Mouse (Mus musculus): ENCODE results near the gene Szt2. TPM values are rescaled to one million over a fixed set of nuclear protein-coding genes. Genes with fewer than 3 reads are reported as not detected.
A peak's percentile ranks its signal among the peaks of the same experiment; 100 is the strongest.

The Szt2 gene
- polyA plus RNA-seq, 2 experiments, result 11.7 to 37.2 TPM

- peak; percentile 88 for ATAC-seq (ENCODE audit: low FRiP score, low read depth)
- no peak overlapping the region for H3K9ac ChIP-seq (ENCODE audit: low read depth, low read length, severe bottlenecking)
- 10% methylated on average over 7 of the region's 7 CpGs for WGBS
- no peaks in the 10 kb centered on the region for H3K9me3 ChIP-seq (ENCODE audit: control insufficient read depth, low read length)
- H3K36me3 ChIP-seq (ENCODE audit: control insufficient read depth, insufficient read depth, low read length), result no peaks in the 10 kb centered on the region
- peaks cover 8% of the 10 kb centered on the region for H3K4me1 ChIP-seq (ENCODE audit: control insufficient read depth, insufficient read depth, low read length)
- H3K27ac ChIP-seq (replicated peaks; ENCODE audit: low read depth, low read length), result peak overlapping the region; percentile 48; the same call in 1 of the 2 replicates
- no peak for TF ChIP-seq POLR2A (IDR thresholded peaks at IDR 0.05; ENCODE audit: borderline replicate concordance, extremely low read depth, insufficient read depth, insufficient read length)
- no peak overlapping the region for H3K4me2 ChIP-seq (replicated peaks; ENCODE audit: low read depth, low read length, severe bottlenecking)
- H3K4me3 ChIP-seq (replicated peaks; ENCODE audit: low read length), result no peak overlapping the region
- no peaks in the 10 kb centered on the region for H3K27me3 ChIP-seq (ENCODE audit: control insufficient read depth, insufficient read depth, low read length)
- peak; percentile 66 for DNase-seq (ENCODE audit: low spot score)
These were observed 82.6 kb downstream of the Szt2 start for GRCm38 (mm10) chr4:118326476-118326875.

- Histone ChIP-seq H3K27ac (replicated peaks; ENCODE audit: low read depth, low read length) (no peak overlapping the region), H3K4me2 (replicated peaks; ENCODE audit: low read depth, low read length, severe bottlenecking) (no peak overlapping the region), H3K9me3 (ENCODE audit: control insufficient read depth, low read length) (no peaks in the 10 kb centered on the region), H3K9ac (ENCODE audit: low read depth, low read length, severe bottlenecking) (no peak overlapping the region), H3K27me3 (ENCODE audit: control insufficient read depth, insufficient read depth, low read length) (no peaks in the 10 kb centered on the region), H3K4me3 (replicated peaks; ENCODE audit: low read length) (no peak overlapping the region), H3K36me3 (ENCODE audit: control insufficient read depth, insufficient read depth, low read length) (no peaks in the 10 kb centered on the region), H3K4me1 (ENCODE audit: control insufficient read depth, insufficient read depth, low read length) (peaks cover 14% of the 10 kb centered on the region)
- ATAC-seq (ENCODE audit: low FRiP score, low read depth) (no peak), DNase-seq (ENCODE audit: low spot score) (no peak)
- 43% methylated on average over 2 of the region's 2 CpGs for WGBS
- TF ChIP-seq POLR2A (IDR thresholded peaks at IDR 0.05; ENCODE audit: borderline replicate concordance, extremely low read depth, insufficient read depth, insufficient read length), result no peak
These were observed 88.4 kb downstream of the Szt2 start for GRCm38 (mm10) chr4:118320636-118321035.

DNA sequence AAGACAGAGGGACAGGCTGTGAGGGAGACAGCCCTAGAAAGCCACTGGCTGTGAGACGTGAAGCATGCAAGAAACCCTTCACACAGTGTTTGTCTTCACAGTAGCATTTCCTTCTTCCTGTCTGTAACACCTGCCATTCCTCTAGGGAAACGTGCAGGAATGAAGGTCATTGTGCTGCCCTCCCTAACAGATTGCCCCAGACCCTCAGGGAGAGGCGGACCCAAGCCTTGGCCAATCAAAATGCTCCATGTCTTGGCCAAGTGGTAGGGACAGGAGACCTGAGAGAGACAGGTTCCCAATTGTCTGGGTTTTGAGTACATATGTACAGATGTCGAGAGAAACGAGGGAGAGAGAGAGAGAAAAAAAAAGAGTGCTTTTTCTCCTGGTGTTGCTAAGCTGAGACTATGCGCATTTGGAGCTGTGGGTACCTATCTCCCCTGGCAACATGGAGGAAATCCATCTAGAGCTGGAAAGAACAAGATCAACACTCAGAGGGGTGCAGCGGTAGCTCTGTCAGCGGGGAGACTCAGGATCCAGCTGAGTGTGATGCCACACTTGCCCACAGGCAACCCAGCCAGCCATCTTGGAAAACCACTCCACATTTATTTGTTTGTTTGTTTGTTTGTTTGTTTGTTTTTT is 89.2 kb downstream of the Szt2 start:
- ATAC-seq (ENCODE audit: low FRiP score, low read depth) (peak; percentile 56; the same call in 1 of the 2 replicates), DNase-seq (ENCODE audit: low spot score) (no peak)
- WGBS, result 40% methylated on average over 8 of the region's 8 CpGs
- Histone ChIP-seq H3K27ac (replicated peaks; ENCODE audit: low read depth, low read length) (no peak overlapping the region), H3K36me3 (ENCODE audit: control insufficient read depth, insufficient read depth, low read length) (no peaks in the 10 kb centered on the region), H3K9ac (ENCODE audit: low read depth, low read length, severe bottlenecking) (no peak overlapping the region), H3K4me3 (replicated peaks; ENCODE audit: low read length) (no peak overlapping the region), H3K9me3 (ENCODE audit: control insufficient read depth, low read length) (no peaks in the 10 kb centered on the region), H3K4me1 (ENCODE audit: control insufficient read depth, insufficient read depth, low read length) (peaks cover 22% of the 10 kb centered on the region), H3K27me3 (ENCODE audit: control insufficient read depth, insufficient read depth, low read length) (no peaks in the 10 kb centered on the region), H3K4me2 (replicated peaks; ENCODE audit: low read depth, low read length, severe bottlenecking) (no peak overlapping the region)
- TF ChIP-seq POLR2A (IDR thresholded peaks at IDR 0.05; ENCODE audit: borderline replicate concordance, extremely low read depth, insufficient read depth, insufficient read length), result no peak

GRCm38 (mm10) chr4:118316662-118317061 is 92.4 kb downstream of the Szt2 start:
- Histone ChIP-seq H3K9me3 (ENCODE audit: control insufficient read depth, low read length) (no peaks in the 10 kb centered on the region), H3K27me3 (ENCODE audit: control insufficient read depth, insufficient read depth, low read length) (no peaks in the 10 kb centered on the region), H3K36me3 (ENCODE audit: control insufficient read depth, insufficient read depth, low read length) (no peaks in the 10 kb centered on the region), H3K4me2 (replicated peaks; ENCODE audit: low read depth, low read length, severe bottlenecking) (no peak overlapping the region), H3K4me1 (ENCODE audit: control insufficient read depth, insufficient read depth, low read length) (peaks cover 22% of the 10 kb centered on the region), H3K4me3 (replicated peaks; ENCODE audit: low read length) (no peak overlapping the region), H3K9ac (ENCODE audit: low read depth, low read length, severe bottlenecking) (no peak overlapping the region), H3K27ac (replicated peaks; ENCODE audit: low read depth, low read length) (no peak overlapping the region)
- DNase-seq (ENCODE audit: low spot score), result no peak
- TF ChIP-seq POLR2A (IDR thresholded peaks at IDR 0.05; ENCODE audit: borderline replicate concordance, extremely low read depth, insufficient read depth, insufficient read length), result no peak
- WGBS, result 80% methylated on average over 4 of the region's 4 CpGs
- no peak for ATAC-seq (ENCODE audit: low FRiP score, low read depth)

- Histone ChIP-seq H3K4me1 (ENCODE audit: control insufficient read depth, insufficient read depth, low read length) (peaks cover 22% of the 10 kb centered on the region), H3K36me3 (ENCODE audit: control insufficient read depth, insufficient read depth, low read length) (no peaks in the 10 kb centered on the region), H3K9ac (ENCODE audit: low read depth, low read length, severe bottlenecking) (no peak overlapping the region), H3K27ac (replicated peaks; ENCODE audit: low read depth, low read length) (no peak overlapping the region), H3K4me2 (replicated peaks; ENCODE audit: low read depth, low read length, severe bottlenecking) (no peak overlapping the region), H3K4me3 (replicated peaks; ENCODE audit: low read length) (no peak overlapping the region), H3K27me3 (ENCODE audit: control insufficient read depth, insufficient read depth, low read length) (no peaks in the 10 kb centered on the region), H3K9me3 (ENCODE audit: control insufficient read depth, low read length) (no peaks in the 10 kb centered on the region)
- no peak for TF ChIP-seq POLR2A (IDR thresholded peaks at IDR 0.05; ENCODE audit: borderline replicate concordance, extremely low read depth, insufficient read depth, insufficient read length)
- 24% methylated on average over 8 of the region's 8 CpGs for WGBS
- DNase-seq (ENCODE audit: low spot score) (no peak), ATAC-seq (ENCODE audit: low FRiP score, low read depth) (no peak)
These were observed 93.8 kb downstream of the Szt2 start for GRCm38 (mm10) chr4:118315286-118315685.

Other genes starting within 250 kb of the Szt2 start
- gene Kdm4a, start 229.2 kb downstream of the Szt2 start, polyA plus RNA-seq (2012; rRNA removed), result 85.1 and 89.2 TPM in 2 replicates
- gene Kdm4a, start 229.2 kb downstream of the Szt2 start, polyA plus RNA-seq (2014; fragmentation: Nextera tagmentation; extraction: Ambion mirVana), result 42.1 and 48.8 TPM in 2 replicates
- gene Ptprf, start 117.9 kb downstream of the Szt2 start, polyA plus RNA-seq (2012; rRNA removed), result 85.0 and 108 TPM in 2 replicates
- gene Ptprf, start 117.9 kb downstream of the Szt2 start, polyA plus RNA-seq (2014; fragmentation: Nextera tagmentation; extraction: Ambion mirVana), result 71.9 and 78.1 TPM in 2 replicates
- 60.2 and 79.0 TPM in 2 replicates for gene Med8, start 64 bp upstream of the Szt2 start, polyA plus RNA-seq (2012; rRNA removed)
- 94.4 and 96.3 TPM in 2 replicates for gene Med8, start 64 bp upstream of the Szt2 start, polyA plus RNA-seq (2014; fragmentation: Nextera tagmentation; extraction: Ambion mirVana)
- gene Elovl1, start 18.8 kb upstream of the Szt2 start, polyA plus RNA-seq (2012; rRNA removed), result 147 and 170 TPM in 2 replicates
- gene Elovl1, start 18.8 kb upstream of the Szt2 start, polyA plus RNA-seq (2014; fragmentation: Nextera tagmentation; extraction: Ambion mirVana), result 106 and 135 TPM in 2 replicates
- 144 and 152 TPM in 2 replicates for gene Cdc20, start 28.1 kb upstream of the Szt2 start, polyA plus RNA-seq (2012; rRNA removed)
- 189 and 198 TPM in 2 replicates for gene Cdc20, start 28.1 kb upstream of the Szt2 start, polyA plus RNA-seq (2014; fragmentation: Nextera tagmentation; extraction: Ambion mirVana)
- gene Mpl, start 48.2 kb upstream of the Szt2 start, polyA plus RNA-seq (2012; rRNA removed), result 0.23 and 0.51 TPM in 2 replicates
- gene Mpl, start 48.2 kb upstream of the Szt2 start, polyA plus RNA-seq (2014; fragmentation: Nextera tagmentation; extraction: Ambion mirVana), result 0.12 and 0.41 TPM in 2 replicates
- 27.1 and 34.2 TPM in 2 replicates for gene Tie1, start 80.8 kb upstream of the Szt2 start, polyA plus RNA-seq (2012; rRNA removed)
- 16.7 and 17.7 TPM in 2 replicates for gene Tie1, start 80.8 kb upstream of the Szt2 start, polyA plus RNA-seq (2014; fragmentation: Nextera tagmentation; extraction: Ambion mirVana)
- gene 2610528J11Rik, start 117.7 kb upstream of the Szt2 start, polyA plus RNA-seq (2012; rRNA removed), result 3.7 and 4.3 TPM in 2 replicates
- 9.5 and 10.9 TPM in 2 replicates for gene 2610528J11Rik, start 117.7 kb upstream of the Szt2 start, polyA plus RNA-seq (2014; fragmentation: Nextera tagmentation; extraction: Ambion mirVana)
- gene Tmem125, start 134.8 kb upstream of the Szt2 start, polyA plus RNA-seq (2012; rRNA removed), result 5.2 and 6.0 TPM in 2 replicates
- 7.6 and 11.1 TPM in 2 replicates for gene Tmem125, start 134.8 kb upstream of the Szt2 start, polyA plus RNA-seq (2014; fragmentation: Nextera tagmentation; extraction: Ambion mirVana)
- 0.08 and 0.18 TPM in 2 replicates for gene Cfap57, start 211.5 kb upstream of the Szt2 start, polyA plus RNA-seq (2012; rRNA removed)
- 0.25 and 0.65 TPM in 2 replicates for gene Cfap57, start 211.5 kb upstream of the Szt2 start, polyA plus RNA-seq (2014; fragmentation: Nextera tagmentation; extraction: Ambion mirVana)
- gene Ebna1bp2, start 211.5 kb upstream of the Szt2 start, polyA plus RNA-seq (2012; rRNA removed), result 62.1 and 100 TPM in 2 replicates
- 139 and 148 TPM in 2 replicates for gene Ebna1bp2, start 211.5 kb upstream of the Szt2 start, polyA plus RNA-seq (2014; fragmentation: Nextera tagmentation; extraction: Ambion mirVana)
- gene Olfr62, start 249.7 kb upstream of the Szt2 start, polyA plus RNA-seq (2012; rRNA removed), result not detected in 2 replicates
- gene Olfr62, start 249.7 kb upstream of the Szt2 start, polyA plus RNA-seq (2014; fragmentation: Nextera tagmentation; extraction: Ambion mirVana), result not detected in 2 replicates